Mouse (Mus musculus) MEL (cell line): ENCODE data around the gene Xcr1. TPM values are rescaled to one million over a fixed set of nuclear protein-coding genes. Genes with fewer than 3 reads are reported as not detected.

Experiments used
- DNase-seq: peaks from one replicate; pipeline ENCODE4 v3.0.0; 2011; ENCODE audit warnings: low read depth, low spot score
- H3K27ac ChIP-seq: 2 replicates; pipeline ENCODE4 v1.5.1; 2012; ENCODE audit warnings: low read depth, mild to moderate bottlenecking, control low read depth, low read length, moderate library complexity; ENCODE audit not compliant: control insufficient read depth
- H3K27me3 ChIP-seq, 2 experiments: fragments of 150-350 bp in 1 of 2; sonication (generic) in 1 of 2; 2 replicates each; pipeline ENCODE4 v1.6.1; 2012; ENCODE audit warnings: low read length in 2 of 2, mild to moderate bottlenecking in 2 of 2, improper control_type of control experiment in 1 of 2, moderate library complexity in 1 of 2; ENCODE audit not compliant: insufficient read depth in 2 of 2, control insufficient read depth in 1 of 2
- H3K36me3 ChIP-seq, 2 experiments: 2 replicates each; pipeline ENCODE4 v1.6.1; 2012 to 2014; ENCODE audit warnings: low read length in 2 of 2, improper control_type of control experiment in 1 of 2, inconsistent platforms in 1 of 2, mild to moderate bottlenecking in 1 of 2; ENCODE audit not compliant: insufficient read depth in 2 of 2, control insufficient read depth in 1 of 2
- H3K4me1 ChIP-seq, 2 experiments: fragments of 150-350 bp in 1 of 2; sonication (generic) in 1 of 2; 2 replicates each; pipeline ENCODE4 v1.6.1; 2012; ENCODE audit warnings: low read length in 2 of 2, improper control_type of control experiment in 1 of 2, mild to moderate bottlenecking in 1 of 2; ENCODE audit not compliant: insufficient read depth in 2 of 2, control insufficient read depth in 1 of 2
- H3K4me3 ChIP-seq, 2 experiments: fragments of 150-350 bp in 1 of 2; sonication (generic) in 1 of 2; 2 replicates each; pipeline ENCODE4 v1.5.1; 2012; ENCODE audit warnings: low read depth in 2 of 2, low read length in 2 of 2, mild to moderate bottlenecking in 2 of 2, moderate library complexity in 2 of 2, control low read depth in 1 of 2, improper control_type of control experiment in 1 of 2; ENCODE audit not compliant: control insufficient read depth in 1 of 2, insufficient read depth in 1 of 2
- H3K79me2 ChIP-seq: 2 replicates; pipeline ENCODE4 v1.6.1; 2012; ENCODE audit warnings: mild to moderate bottlenecking, low read length, moderate library complexity; ENCODE audit not compliant: control insufficient read depth, poor library complexity, insufficient read depth
- H3K9ac ChIP-seq: 2 replicates; pipeline ENCODE4 v1.6.1; 2012; ENCODE audit warnings: low read depth, mild to moderate bottlenecking, control low read depth, low read length, moderate library complexity; ENCODE audit not compliant: control insufficient read depth, poor library complexity, severe bottlenecking
- H3K9me3 ChIP-seq: fragments of 150-350 bp; sonication (generic); replicated peaks from 2 replicates; pipeline ENCODE4 v1.6.1; 2012; ENCODE audit warnings: mild to moderate bottlenecking, low read length, improper control_type of control experiment, moderate library complexity; ENCODE audit not compliant: insufficient read depth
- E2F4 ChIP-seq: IDR thresholded peaks from 2 replicates; pipeline ENCODE4 v1.6.1; 2011; ENCODE audit warnings: low read depth, low read length, improper control_type of control experiment, borderline replicate concordance
- ELF1 ChIP-seq: IDR thresholded peaks from 2 replicates; pipeline ENCODE4 v1.6.1; 2014; ENCODE audit warnings: low read depth, mild to moderate bottlenecking, inconsistent platforms, low read length, improper control_type of control experiment, moderate library complexity
- EP300 ChIP-seq, 2 experiments: IDR thresholded peaks; 2 replicates each; pipeline ENCODE4 v1.6.1; 2011; ENCODE audit warnings: improper control_type of control experiment in 2 of 2, low read length in 2 of 2, low read depth in 1 of 2, mild to moderate bottlenecking in 1 of 2
- ETS1 ChIP-seq: IDR thresholded peaks from 2 replicates; pipeline ENCODE4 v1.6.1; 2012; ENCODE audit warnings: low read depth, mild to moderate bottlenecking, inconsistent platforms, low read length, improper control_type of control experiment, moderate library complexity
- GABPA ChIP-seq: IDR thresholded peaks from 2 replicates; pipeline ENCODE4 v1.6.1; 2012; ENCODE audit warnings: low read depth, mild to moderate bottlenecking, inconsistent platforms, low read length, improper control_type of control experiment, moderate library complexity
- GATA1 ChIP-seq: IDR thresholded peaks from 2 replicates; pipeline ENCODE4 v1.6.1; 2011; ENCODE audit warnings: low read depth, low read length, improper control_type of control experiment
- HCFC1 ChIP-seq: IDR thresholded peaks from 2 replicates; pipeline ENCODE4 v1.6.1; 2012; ENCODE audit warnings: low read depth, mild to moderate bottlenecking, inconsistent platforms, low read length, improper control_type of control experiment, moderate library complexity
- JUND ChIP-seq: IDR thresholded peaks from 2 replicates; pipeline ENCODE4 v1.6.1; 2011; ENCODE audit warnings: low read depth, mild to moderate bottlenecking, improper control_type of control experiment, low read length
- MAX ChIP-seq: IDR thresholded peaks from 2 replicates; pipeline ENCODE4 v1.6.1; 2011; ENCODE audit warnings: low read length, improper control_type of control experiment
- MXI1 ChIP-seq: IDR thresholded peaks from 2 replicates; pipeline ENCODE4 v1.6.1; 2011; ENCODE audit warnings: mild to moderate bottlenecking, low read depth, low read length, improper control_type of control experiment
- MYB ChIP-seq: IDR thresholded peaks from 2 replicates; pipeline ENCODE4 v1.6.1; 2011; ENCODE audit warnings: mild to moderate bottlenecking, low read depth, low read length, improper control_type of control experiment
- MYC ChIP-seq: IDR thresholded peaks from 2 replicates; pipeline ENCODE4 v1.6.1; 2011; ENCODE audit warnings: low read depth, mild to moderate bottlenecking, low read length, improper control_type of control experiment, moderate library complexity
- NRF1 ChIP-seq: IDR thresholded peaks from 2 replicates; pipeline ENCODE4 v1.6.1; 2014; ENCODE audit warnings: low read depth, mild to moderate bottlenecking, inconsistent platforms, low read length, improper control_type of control experiment, moderate library complexity; ENCODE audit not compliant: poor library complexity, insufficient read depth, severe bottlenecking
- POLR2AphosphoS2 ChIP-seq: IDR thresholded peaks from 2 replicates; pipeline ENCODE4 v1.6.1; 2011; ENCODE audit warnings: low read length, improper control_type of control experiment
- POLR2AphosphoS5 ChIP-seq: IDR thresholded peaks from 2 replicates; pipeline ENCODE4 v1.6.1; 2012; ENCODE audit warnings: low read depth, borderline replicate concordance, mild to moderate bottlenecking, inconsistent platforms, low read length, moderate library complexity, mixed read lengths
- RAD21 ChIP-seq: IDR thresholded peaks from 2 replicates; pipeline ENCODE4 v1.6.1; 2011; ENCODE audit warnings: mild to moderate bottlenecking, low read depth, low read length, improper control_type of control experiment
- RCOR1 ChIP-seq: IDR thresholded peaks from 2 replicates; pipeline ENCODE4 v1.6.1; 2012; ENCODE audit warnings: low read depth, mild to moderate bottlenecking, inconsistent platforms, low read length, improper control_type of control experiment
- SIN3A ChIP-seq: IDR thresholded peaks from 2 replicates; pipeline ENCODE4 v1.6.1; 2012; ENCODE audit warnings: low read length, improper control_type of control experiment, inconsistent platforms
- TAL1 ChIP-seq: IDR thresholded peaks from 2 replicates; pipeline ENCODE4 v1.6.1; 2012; ENCODE audit warnings: mild to moderate bottlenecking, inconsistent platforms, low read length, moderate library complexity, mixed read lengths
- TBP ChIP-seq: IDR thresholded peaks from 2 replicates; pipeline ENCODE4 v1.8.0; 2011; ENCODE audit warnings: low read depth, low read length, improper control_type of control experiment
- TCF12 ChIP-seq: IDR thresholded peaks from 2 replicates; pipeline ENCODE4 v1.6.1; 2014; ENCODE audit warnings: low read depth, mild to moderate bottlenecking, inconsistent platforms, low read length, improper control_type of control experiment, moderate library complexity
- UBTF ChIP-seq: IDR thresholded peaks from 2 replicates; pipeline ENCODE4 v1.6.1; 2012; ENCODE audit warnings: low read depth, mild to moderate bottlenecking, inconsistent platforms, low read length, improper control_type of control experiment, moderate library complexity, borderline replicate concordance; ENCODE audit not compliant: insufficient read depth
- USF1 ChIP-seq: IDR thresholded peaks from 2 replicates; pipeline ENCODE4 v1.6.1; 2014; ENCODE audit warnings: low read depth, mild to moderate bottlenecking, inconsistent platforms, low read length, improper control_type of control experiment, moderate library complexity
- ZMIZ1 ChIP-seq: IDR thresholded peaks from 2 replicates; pipeline ENCODE4 v1.6.1; 2012; ENCODE audit warnings: low read depth, mild to moderate bottlenecking, inconsistent platforms, low read length, improper control_type of control experiment, moderate library complexity
- ZNF384 ChIP-seq: IDR thresholded peaks from 2 replicates; pipeline ENCODE4 v1.6.1; 2012; ENCODE audit warnings: low read depth, mild to moderate bottlenecking, inconsistent platforms, low read length, improper control_type of control experiment
- polyA plus RNA-seq, 2 experiments: library from polyadenylated mRNA; stranded (reverse) in 1 of 2; unstranded in 1 of 2; fragments of >175 nt in 1 of 2; fragments of >200 nt in 1 of 2; gene quantifications; 2 replicates each; pipeline versions ENCODE4 v1.2.1 to v1.2.4; 2012; ENCODE audit warnings: low replicate concordance in 2 of 2, low read depth in 1 of 2; ENCODE audit not compliant: insufficient read length in 2 of 2, insufficient read depth in 1 of 2, missing spikeins in 1 of 2
- total RNA-seq: library from RNA; depleted of rRNA; stranded (reverse); fragments of 300-350 nt; gene quantifications from 2 replicates; pipeline ENCODE4 v1.2.3, GENCODE M21; 2012

The Xcr1 gene
- total and polyA plus RNA-seq, 3 experiments, result 0.01 TPM; not detected in 2

DNA sequence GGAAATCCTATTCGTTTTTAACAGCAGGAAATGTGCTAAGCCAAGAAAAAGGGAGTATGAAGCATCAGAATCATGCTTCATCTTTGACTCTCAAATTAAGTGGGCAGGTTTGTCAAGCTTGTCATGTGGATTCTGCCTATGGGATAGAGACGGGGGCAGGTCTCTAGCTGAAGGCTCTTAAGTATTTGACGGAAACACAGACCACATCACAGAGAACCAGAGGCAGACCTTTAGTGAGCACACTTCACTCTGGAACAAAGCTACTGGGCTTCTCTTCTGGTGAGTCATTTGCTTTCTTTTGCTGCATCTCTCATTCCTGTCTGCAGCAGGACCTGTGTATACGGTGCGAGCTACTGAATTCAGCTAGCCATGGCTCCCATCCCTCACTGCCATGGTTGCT lies 55.6 kb downstream of the Xcr1 start, which contains the start of gene Cxcr6:
Gene Cxcr6 (plus strand): TSS at position 209 of the 400 bp plus-strand sequence.
- no peak within 1 kb of the TSS for H3K27ac ChIP-seq
- H3K9ac ChIP-seq, result no peak within 1 kb of the TSS
- peaks cover 0 to 2% of the 10 kb centered on the region in 2 experiments; a peak in 2 of 4 replicates for H3K4me1 ChIP-seq
- TF ChIP-seq POLR2AphosphoS2, result no peak
- no peak for TF ChIP-seq TBP
- TF ChIP-seq MYC, result no peak
- no peak for TF ChIP-seq RAD21
- TF ChIP-seq POLR2AphosphoS5, result no peak
- no peak for TF ChIP-seq ZMIZ1
- TF ChIP-seq JUND, result no peak
- no peak for TF ChIP-seq HCFC1
- TF ChIP-seq EP300 (IDR thresholded peaks at IDR 0.05; ENCODE audit: low read depth in 1 of 2, low read length in 2 of 2), result no peak
- no peak for TF ChIP-seq MYB
- TF ChIP-seq GATA1, result no peak
- TF ChIP-seq ETS1, result no peak
- no peak for TF ChIP-seq TAL1
- no peak for TF ChIP-seq ZNF384
- TF ChIP-seq UBTF, result no peak
- no peak for TF ChIP-seq NRF1
- TF ChIP-seq TCF12, result no peak
- H3K4me3 ChIP-seq, result no peak within 1 kb of the TSS
- DNase-seq, result no peak
- peaks cover 2 to 3% of the 10 kb centered on the region in 2 experiments; a peak in 3 of 4 replicates for H3K36me3 ChIP-seq
- no peaks in the 10 kb centered on the region for H3K27me3 ChIP-seq
- no peaks in the 10 kb centered on the region for H3K79me2 ChIP-seq
- H3K9me3 ChIP-seq, result no peaks in the 10 kb centered on the region

DNA sequence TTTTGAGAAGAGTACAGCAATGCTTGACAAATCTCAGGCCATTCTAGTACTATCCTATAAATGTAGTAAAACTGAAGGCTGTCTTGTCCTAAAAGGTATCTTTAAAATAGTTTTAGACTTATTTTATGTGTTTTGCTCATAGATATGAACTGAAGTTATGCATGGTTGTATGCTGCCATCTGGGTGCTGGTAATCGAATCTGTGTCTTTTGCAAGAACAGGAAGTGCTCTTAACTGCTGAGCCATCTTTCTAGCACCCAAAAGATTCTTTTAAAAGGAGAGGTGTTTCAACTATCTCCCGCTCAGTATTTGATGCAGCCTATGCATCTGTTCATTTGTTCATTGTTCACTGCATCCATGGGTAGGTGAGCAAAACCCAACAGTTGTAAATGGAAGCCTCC lies 56.6 kb downstream of the Xcr1 start:
- Histone ChIP-seq H3K9ac (no peak overlapping the region), H3K4me1 (peaks cover 0 to 2% of the 10 kb centered on the region in 2 experiments; a peak in 3 of 4 replicates), H3K36me3 (peaks cover 0 to 5% of the 10 kb centered on the region in 2 experiments; a peak in 3 of 4 replicates), H3K9me3 (no peaks in the 10 kb centered on the region), H3K4me3 (no peak overlapping the region), H3K27me3 (no peaks in the 10 kb centered on the region), H3K79me2 (no peaks in the 10 kb centered on the region), H3K27ac (no peak overlapping the region)
- no peak for DNase-seq
- TF ChIP-seq RCOR1 (no peak), POLR2AphosphoS5 (no peak), MXI1 (no peak), MYB (no peak), USF1 (no peak), SIN3A (no peak), MAX (no peak), GATA1 (no peak), E2F4 (no peak), ETS1 (no peak), ZNF384 (no peak), UBTF (no peak), ELF1 (no peak), GABPA (no peak)
